In the genomic region with DNA sequence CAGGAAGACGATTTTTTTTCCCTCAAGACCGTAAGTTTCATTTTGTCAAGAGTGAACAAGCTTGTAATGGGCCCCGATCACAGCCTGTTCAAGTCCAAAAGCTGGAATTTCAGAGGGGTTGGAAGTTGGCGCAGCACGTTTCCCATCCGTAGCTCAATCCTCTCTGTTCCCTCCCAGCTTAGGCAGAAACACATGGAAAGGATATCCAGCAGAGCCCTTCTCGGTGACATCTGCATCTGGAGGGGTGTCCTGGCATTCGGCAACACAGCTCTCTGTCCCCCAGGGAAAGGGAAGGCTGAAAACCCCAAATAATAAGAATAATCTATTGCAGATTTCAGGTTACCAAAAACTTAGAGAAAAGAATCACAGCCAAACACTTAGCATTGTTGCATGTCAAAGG, we compare ENCODE assay signal across 16 mouse cellular contexts.
DNase-seq lines count a peak whose midpoint lies in the region; ATAC-seq and TF ChIP-seq lines count a peak whose summit lies in the region.
"Had no signal": no experiment of that assay in that cellular context is flagged by ENCODE, and none has a peak within 500 bp of the region (broad histone marks: within the 10 kb centered on the region; RNA-seq: fewer than 3 reads in every experiment).

No protein-coding gene starts in this region.

- no peaks in the 10 kb centered on the region for H3K9me3 ChIP-seq in intestine, embryonic 15.5 days
- no peaks in the 10 kb centered on the region for H3K9me3 ChIP-seq in intestine, postnatal 0 days (ENCODE audit: control insufficient read depth)
- H3K9me3 ChIP-seq in neural tube, embryonic 15.5 days (replicated peaks): no peaks in the 10 kb centered on the region
- no peaks in the 10 kb centered on the region for H3K9me3 ChIP-seq in intestine, embryonic 16.5 days (ENCODE audit: control insufficient read depth, low read length)
- H3K9me3 ChIP-seq in forebrain, embryonic 12.5 days: no peaks in the 10 kb centered on the region
- H3K9me3 ChIP-seq in midbrain, embryonic 15.5 days: no peaks in the 10 kb centered on the region
- H3K9me3 ChIP-seq: G1E; hindbrain, embryonic 13.5 days; limb, embryonic 13.5 days had no signal

- no peak overlapping the region for H3K4me2 ChIP-seq in intestine, embryonic 15.5 days (replicated peaks)
- H3K4me2 ChIP-seq in intestine, postnatal 0 days (replicated peaks; ENCODE audit: low read depth): no peak overlapping the region
- no peak overlapping the region for H3K4me2 ChIP-seq in neural tube, embryonic 15.5 days
- no peak overlapping the region for H3K4me2 ChIP-seq in intestine, embryonic 16.5 days (ENCODE audit: low read depth, low read length)
- no peak overlapping the region for H3K4me2 ChIP-seq in forebrain, embryonic 12.5 days
- no peak overlapping the region for H3K4me2 ChIP-seq in midbrain, embryonic 15.5 days
- H3K4me2 ChIP-seq: hindbrain, embryonic 13.5 days; limb, embryonic 13.5 days had no signal

- H3K9ac ChIP-seq in intestine, embryonic 15.5 days: no peak overlapping the region
- H3K9ac ChIP-seq in intestine, postnatal 0 days (ENCODE audit: low read depth, low read length): no peak overlapping the region
- no peak overlapping the region for H3K9ac ChIP-seq in neural tube, embryonic 15.5 days (replicated peaks)
- no peak overlapping the region for H3K9ac ChIP-seq in intestine, embryonic 16.5 days (ENCODE audit: low read depth, low read length)
- H3K9ac ChIP-seq in forebrain, embryonic 12.5 days: no peak overlapping the region
- no peak overlapping the region for H3K9ac ChIP-seq in midbrain, embryonic 15.5 days
- H3K9ac ChIP-seq: hindbrain, embryonic 13.5 days; limb, embryonic 13.5 days had no signal

- 63% methylated on average over 8 of the region's 8 CpGs for WGBS in intestine, embryonic 15.5 days
- WGBS in intestine, postnatal 0 days: 64% methylated on average over 8 of the region's 8 CpGs
- WGBS in neural tube, embryonic 15.5 days: 87% methylated on average over 8 of the region's 8 CpGs
- WGBS in intestine, embryonic 16.5 days: 63% methylated on average over 8 of the region's 8 CpGs
- WGBS in forebrain, embryonic 12.5 days: 82% methylated on average over 8 of the region's 8 CpGs
- 79% methylated on average over 8 of the region's 8 CpGs for WGBS in midbrain, embryonic 15.5 days

- no peaks in the 10 kb centered on the region for H3K36me3 ChIP-seq in intestine, embryonic 15.5 days
- no peaks in the 10 kb centered on the region for H3K36me3 ChIP-seq in intestine, postnatal 0 days (ENCODE audit: control insufficient read depth, insufficient read depth)
- no peaks in the 10 kb centered on the region for H3K36me3 ChIP-seq in neural tube, embryonic 15.5 days
- no peaks in the 10 kb centered on the region for H3K36me3 ChIP-seq in intestine, embryonic 16.5 days (ENCODE audit: control insufficient read depth, insufficient read depth, low read length)
- no peaks in the 10 kb centered on the region for H3K36me3 ChIP-seq in forebrain, embryonic 12.5 days (replicated peaks)
- H3K36me3 ChIP-seq in midbrain, embryonic 15.5 days (replicated peaks): no peaks in the 10 kb centered on the region
- H3K36me3 ChIP-seq: G1E; hindbrain, embryonic 13.5 days; limb, embryonic 13.5 days had no signal

- peak overlapping the region; percentile 54; the same call in 1 of the 2 replicates for H3K27ac ChIP-seq in intestine, embryonic 15.5 days
- H3K27ac ChIP-seq in intestine, postnatal 0 days (ENCODE audit: low read depth, low read length): no peak overlapping the region
- 0 out of 2 replicates have a peak overlapping the region, but pooled peaks have one; percentile 3 for H3K27ac ChIP-seq in neural tube, embryonic 15.5 days (replicated peaks)
- H3K27ac ChIP-seq in intestine, embryonic 16.5 days (ENCODE audit: low read length): peak overlapping the region; percentile 59
- H3K27ac ChIP-seq in forebrain, embryonic 12.5 days: no peak overlapping the region
- no peak overlapping the region for H3K27ac ChIP-seq in midbrain, embryonic 15.5 days
- H3K27ac ChIP-seq: hindbrain, embryonic 13.5 days; limb, embryonic 13.5 days had no signal

- peaks cover 8% of the 10 kb centered on the region; the same call in 1 of the 2 replicates for H3K4me1 ChIP-seq in intestine, embryonic 15.5 days (replicated peaks)
- no peaks in the 10 kb centered on the region for H3K4me1 ChIP-seq in intestine, postnatal 0 days (replicated peaks; ENCODE audit: control insufficient read depth, insufficient read depth, low read length)
- peaks cover 10% of the 10 kb centered on the region for H3K4me1 ChIP-seq in neural tube, embryonic 15.5 days
- peaks cover 7% of the 10 kb centered on the region for H3K4me1 ChIP-seq in intestine, embryonic 16.5 days (ENCODE audit: control insufficient read depth, insufficient read depth, low read length)
- H3K4me1 ChIP-seq in forebrain, embryonic 12.5 days: peaks cover 11% of the 10 kb centered on the region
- peaks cover 13% of the 10 kb centered on the region for H3K4me1 ChIP-seq in midbrain, embryonic 15.5 days

- H3K4me3 ChIP-seq in intestine, embryonic 15.5 days (replicated peaks): no peak overlapping the region
- H3K4me3 ChIP-seq in intestine, postnatal 0 days (ENCODE audit: low read depth, low read length): no peak overlapping the region
- H3K4me3 ChIP-seq in neural tube, embryonic 15.5 days (replicated peaks): no peak overlapping the region
- H3K4me3 ChIP-seq in intestine, embryonic 16.5 days (ENCODE audit: low read length): no peak overlapping the region
- no peak overlapping the region for H3K4me3 ChIP-seq in forebrain, embryonic 12.5 days (replicated peaks)
- no peak overlapping the region for H3K4me3 ChIP-seq in midbrain, embryonic 15.5 days
- H3K4me3 ChIP-seq: hindbrain, embryonic 13.5 days; limb, embryonic 13.5 days had no signal

- TF ChIP-seq CTCF in intestine, postnatal 0 days (IDR thresholded peaks at IDR 0.05; ENCODE audit: low read depth): no peak

- DNase-seq in neural tube, embryonic 10.5 days (ENCODE audit: extremely low spot score, low spot score): no peak
- DNase-seq: cerebellum, adult 9-10 months; kidney, adult 11 months; right cerebral cortex, adult 18-20 months; thymus, postnatal 14 days had no signal

- no peaks in the 10 kb centered on the region for H3K27me3 ChIP-seq in intestine, embryonic 15.5 days (replicated peaks)
- no peaks in the 10 kb centered on the region for H3K27me3 ChIP-seq in intestine, postnatal 0 days (replicated peaks; ENCODE audit: control insufficient read depth, insufficient read depth, low read length)
- no peaks in the 10 kb centered on the region for H3K27me3 ChIP-seq in neural tube, embryonic 15.5 days (replicated peaks)
- H3K27me3 ChIP-seq in intestine, embryonic 16.5 days (replicated peaks; ENCODE audit: control insufficient read depth, insufficient read depth, low read length): no peaks in the 10 kb centered on the region
- no peaks in the 10 kb centered on the region for H3K27me3 ChIP-seq in forebrain, embryonic 12.5 days
- no peaks in the 10 kb centered on the region for H3K27me3 ChIP-seq in midbrain, embryonic 15.5 days (replicated peaks)
- H3K27me3 ChIP-seq: hindbrain, embryonic 13.5 days; limb, embryonic 13.5 days had no signal

- no peak for ATAC-seq in intestine, embryonic 15.5 days
- no peak for ATAC-seq in intestine, postnatal 0 days
- ATAC-seq in neural tube, embryonic 15.5 days (ENCODE audit: low FRiP score): no peak
- no peak for ATAC-seq in intestine, embryonic 16.5 days
- no peak for ATAC-seq in forebrain, embryonic 12.5 days (ENCODE audit: low FRiP score)
- ATAC-seq in midbrain, embryonic 15.5 days (replicated peaks): no peak
- ATAC-seq: CD4-positive, CD25-positive, alpha-beta regulatory T cell, adult 4 months; forebrain, embryonic 16.5 days had no signal

Comparison
In these comparisons a context has a peak if more than half of its experiments do, and no peak if none do; other contexts are left out.
1. H3K27ac ChIP-seq: peak in intestine, embryonic 15.5 days (single experiment), neural tube, embryonic 15.5 days (single experiment) and intestine, embryonic 16.5 days (single experiment); none in intestine, postnatal 0 days (single experiment), forebrain, embryonic 12.5 days (single experiment) and midbrain, embryonic 15.5 days (single experiment).